Mouse (Mus musculus) Patski (cell line): ENCODE data around the gene Vps8. TPM values are rescaled to one million over a fixed set of nuclear protein-coding genes. Genes with fewer than 3 reads are reported as not detected.

Experiments used
- ATAC-seq: fragments of 100-300 bp; one replicate; pipeline ENCODE4 v1.8.0; 2021
- CTCF ChIA-PET: fragments of 350-600 bp; sonication (Branson Sonifier 250); formaldehyde crosslinking; loops from one replicate; lab custom pipeline; 2022; ENCODE audit warnings: inconsistent platforms; lab: Charles Lee
- POLR2A ChIA-PET: fragments of 350-600 bp; sonication (Branson Sonifier 250); formaldehyde crosslinking; loops from one replicate; lab custom pipeline; 2022; ENCODE audit warnings: antibody characterized with exemption, inconsistent platforms; lab: Charles Lee
- DNase-seq: peaks from one replicate; pipeline ENCODE4 v3.0.0-alpha.2; 2011; ENCODE audit warnings: low read depth, low spot score
- H3K27me3 ChIP-seq: fragments of 371-371 bp; one replicate; pipeline ENCODE4 v1.5.1; 2021
- CTCF ChIP-seq: fragments of 100-300 bp; IDR thresholded peaks from one replicate; pipeline ENCODE4 v1.5.1; 2021
- in situ Hi-C: fragments of 300-500 bp; cut with MboI; formaldehyde crosslinking; loops from 3 replicates; pipeline ENCODE4 v1.11.1; 2018; ENCODE audit warnings: low pct_unique_long_range_greater_than_20kb, mixed read lengths
- polyA plus RNA-seq: library from polyadenylated mRNA; unstranded; gene quantifications from one replicate; pipeline ENCODE4 v1.2.3, GENCODE M21; 2021

The Vps8 gene
- polyA plus RNA-seq, 1 experiment from 2014 or later = 18.9 TPM

DNA sequence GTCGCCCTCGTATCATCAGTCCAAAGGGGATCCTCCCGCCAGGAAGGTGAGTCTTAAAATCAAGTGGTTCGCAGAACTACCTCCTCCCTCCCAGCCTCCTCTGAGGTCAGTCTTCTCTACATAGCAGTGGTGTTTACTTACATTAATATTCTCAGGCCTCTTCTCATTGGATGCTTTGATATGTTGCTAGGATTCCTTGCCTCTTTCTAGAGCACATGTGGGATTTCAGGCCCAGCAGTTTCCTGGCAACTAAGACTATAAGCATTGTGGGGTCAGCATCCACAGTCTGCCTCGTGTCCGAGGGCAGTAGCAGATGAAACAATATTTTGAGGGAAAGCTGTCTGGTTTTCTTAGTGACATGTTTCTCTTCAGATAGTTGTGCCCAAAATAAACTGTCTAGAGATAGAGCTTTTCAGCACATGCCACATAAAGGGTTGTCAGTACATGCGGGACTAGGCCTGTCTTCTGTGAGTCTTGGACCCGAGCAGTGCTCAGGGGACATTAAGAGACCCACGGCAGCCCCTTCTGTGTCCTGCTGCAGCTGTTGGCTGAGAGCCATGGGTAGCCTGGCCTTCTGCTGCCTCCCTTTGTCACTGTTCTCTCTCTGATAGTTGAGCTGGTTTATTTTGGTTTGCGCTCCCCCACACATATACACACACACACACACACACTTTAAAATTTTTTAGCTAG, 185.4 kb downstream of the Vps8 start:
- in situ Hi-C loops = no loop called here
- no peak for ATAC-seq
- CTCF ChIA-PET = interaction anchor here (1.3 kb wide), 1 partner anchor 12 kb away, joined by 3 read pairs; no protein-coding TSS in a partner anchor

GRCm38 (mm10) chr16:21610473-21610872, 187.6 kb downstream of the Vps8 start:
- ChIA-PET CTCF (interaction anchor here (1.0 to 2.0 kb wide), 2 partner anchors 117 to 122 kb away, joined by 3 to 7 read pairs; no protein-coding TSS in a partner anchor), POLR2A (interaction anchor here (0.6 kb wide), 1 partner anchor 300 kb away, joined by 3 read pairs; no protein-coding TSS in a partner anchor)
- ATAC-seq = no peak
- no peak for DNase-seq
- TF ChIP-seq CTCF = no peak
- no peaks in the 10 kb centered on the region for H3K27me3 ChIP-seq
- in situ Hi-C loops = loop anchor here (10.0 kb wide), 1 partner anchor 114 kb away; no protein-coding TSS in a partner anchor

More for the DNA sequence above, 185.4 kb downstream of the Vps8 start:
- H3K27me3 ChIP-seq = no peaks in the 10 kb centered on the region
- POLR2A ChIA-PET = no interaction called here
- DNase-seq = no peak
- no peak for TF ChIP-seq CTCF

DNA sequence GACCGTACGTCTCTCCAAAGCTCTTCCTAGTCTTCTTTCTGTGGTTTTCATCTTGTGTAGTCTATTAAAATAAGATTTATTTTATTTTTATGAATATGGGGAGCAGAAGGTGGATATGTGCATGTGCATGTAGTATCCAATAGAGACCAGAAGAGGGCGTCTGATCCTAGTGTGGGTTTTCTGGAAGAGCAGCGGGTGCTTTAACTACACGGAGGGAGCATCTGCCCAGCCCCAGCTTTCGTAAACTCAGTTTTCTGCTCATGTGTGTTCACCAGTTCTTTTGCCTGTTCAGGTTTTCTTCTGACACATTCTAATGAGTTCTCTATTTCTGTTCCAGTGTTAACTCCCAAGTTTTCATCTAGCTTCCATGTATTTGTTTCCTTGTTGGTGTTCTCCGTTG, 192.9 kb downstream of the Vps8 start:
- in situ Hi-C loops = loop anchor here (10.0 kb wide), 1 partner anchor 109 kb away; no protein-coding TSS in a partner anchor
- ChIA-PET POLR2A (no interaction called here), CTCF (interaction anchor here (0.9 to 2.0 kb wide), 6 partner anchors 9 to 112 kb away, joined by 3 to 15 read pairs (median 4); no protein-coding TSS in a partner anchor)
- no peaks in the 10 kb centered on the region for H3K27me3 ChIP-seq
- no peak for ATAC-seq
- no peak for DNase-seq
- peak; percentile 75 for TF ChIP-seq CTCF

DNA sequence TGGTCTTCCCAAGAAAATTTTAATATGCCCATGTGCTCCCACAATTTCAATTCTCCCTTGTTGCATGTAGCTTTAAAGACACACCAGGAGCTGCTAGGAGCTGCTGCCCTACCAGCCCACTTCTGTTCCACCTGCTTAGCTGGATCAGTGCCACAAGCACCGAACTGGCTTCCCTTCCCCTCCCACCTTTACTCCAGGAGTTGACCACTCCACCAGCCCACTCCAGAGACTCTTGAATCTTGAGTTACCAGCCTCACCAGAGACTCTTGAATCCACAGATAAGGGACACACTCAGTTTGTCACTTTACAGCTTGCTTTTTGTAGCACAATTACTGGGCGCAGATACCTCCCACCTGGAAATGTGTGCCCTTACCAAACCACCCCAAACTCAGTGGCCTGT, 197.7 kb downstream of the Vps8 start:
- ChIA-PET CTCF (no interaction called here), POLR2A (no interaction called here)
- H3K27me3 ChIP-seq = no peaks in the 10 kb centered on the region
- ATAC-seq (no peak), DNase-seq (no peak)
- TF ChIP-seq CTCF = no peak
- in situ Hi-C loops = no loop called here

DNA sequence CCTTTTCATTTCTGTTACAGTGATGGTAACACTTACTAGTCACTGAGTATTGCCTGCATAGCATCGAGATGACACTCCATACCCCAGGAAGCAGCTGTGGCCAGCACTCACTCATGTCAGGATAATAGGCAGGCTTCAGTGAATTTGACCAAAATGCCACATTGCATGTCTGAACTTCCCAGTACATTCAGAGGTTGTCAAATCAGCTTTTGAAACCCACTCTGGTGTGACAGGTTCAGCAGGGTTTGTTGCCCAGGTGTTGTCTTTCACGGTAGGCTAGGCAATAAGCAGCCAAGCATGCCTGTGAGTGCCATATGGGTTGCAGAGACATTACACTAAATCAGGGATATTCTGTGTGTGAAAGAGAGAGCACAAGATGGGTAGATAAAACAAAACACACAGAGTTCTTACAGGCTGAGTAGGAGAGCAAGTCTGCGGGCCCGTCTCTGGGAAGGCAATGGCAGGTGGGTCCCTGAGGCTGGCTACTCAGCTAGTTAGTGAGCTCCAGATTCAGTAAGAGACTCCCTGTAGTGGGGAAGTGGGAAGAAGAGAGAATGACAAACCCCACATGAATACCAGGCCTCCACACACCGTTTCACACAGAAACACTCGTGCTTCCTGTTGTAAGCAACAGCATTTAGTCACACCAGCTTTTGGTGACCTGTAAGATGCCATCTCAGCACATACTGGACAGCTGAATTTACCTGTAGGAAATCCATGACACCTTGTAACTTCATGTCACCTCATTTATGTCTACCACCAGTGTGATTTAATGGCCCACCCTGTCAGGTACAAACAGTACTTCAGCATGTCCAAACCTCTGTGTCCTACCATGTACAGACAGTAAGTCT, 203.1 kb downstream of the Vps8 start:
- ChIA-PET CTCF (no interaction called here), POLR2A (interaction anchor here (0.7 kb wide), 1 partner anchor 75 kb away, joined by 3 read pairs; no protein-coding TSS in a partner anchor)
- ATAC-seq (peak; percentile 17), DNase-seq (peak; percentile 19)
- in situ Hi-C loops = no loop called here
- TF ChIP-seq CTCF = no peak
- H3K27me3 ChIP-seq = no peaks in the 10 kb centered on the region

- ATAC-seq = no peak
- no peak for DNase-seq
- no peak for TF ChIP-seq CTCF
- POLR2A ChIA-PET = no interaction called here
- in situ Hi-C loops = no loop called here
- CTCF ChIA-PET = no interaction called here
- H3K27me3 ChIP-seq = no peaks in the 10 kb centered on the region
Observed at GRCm38 (mm10) chr16:21627248-21627647, 204.3 kb downstream of the Vps8 start.

DNA sequence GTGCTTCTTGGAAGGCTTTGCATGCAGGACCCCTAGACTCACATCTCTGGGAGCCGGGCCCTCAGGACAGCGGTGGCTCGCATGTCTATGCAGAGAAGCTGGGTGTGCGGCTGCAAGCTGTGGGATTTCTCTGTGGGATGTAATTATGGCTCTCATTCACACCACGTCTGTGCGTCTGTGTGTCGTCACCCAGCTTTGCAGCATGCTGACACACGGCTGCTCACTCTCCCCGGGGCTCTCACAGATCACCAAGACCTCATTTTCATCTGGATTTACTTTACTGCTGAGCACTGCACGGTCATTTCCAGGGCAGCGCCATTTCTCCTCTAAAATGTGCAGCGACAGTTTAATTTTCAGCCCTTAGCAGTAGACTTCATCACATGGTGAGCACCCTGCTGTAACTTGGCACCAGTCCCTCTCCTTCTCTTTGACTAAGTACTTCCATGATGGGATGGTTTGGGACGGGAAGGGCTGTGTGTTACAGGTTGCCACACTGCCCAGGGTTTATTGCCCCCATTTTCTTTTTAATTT, 205.2 kb downstream of the Vps8 start:
- ATAC-seq (no peak), DNase-seq (no peak)
- ChIA-PET CTCF (no interaction called here), POLR2A (no interaction called here)
- H3K27me3 ChIP-seq = no peaks in the 10 kb centered on the region
- no peak for TF ChIP-seq CTCF
- in situ Hi-C loops = no loop called here

DNA sequence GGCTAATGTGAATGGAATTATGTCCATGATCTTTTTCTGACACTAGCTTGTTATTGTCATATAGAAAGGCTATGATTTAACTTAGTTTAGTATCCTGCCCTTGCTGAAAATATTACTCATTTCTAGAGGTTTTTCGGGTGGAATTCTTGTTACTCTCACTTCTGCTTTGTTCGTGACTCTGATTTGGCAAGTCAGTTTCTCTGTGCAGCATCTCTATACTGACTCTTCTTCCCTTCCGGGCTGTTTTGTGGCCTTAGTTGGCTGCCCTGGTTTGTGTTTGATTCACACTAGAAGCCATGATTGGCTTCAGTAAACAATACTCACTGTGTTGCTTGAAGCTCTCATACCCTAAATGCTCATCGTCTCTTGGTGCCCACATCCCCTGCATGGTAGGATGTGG, 207.7 kb downstream of the Vps8 start:
- no peak for TF ChIP-seq CTCF
- ChIA-PET CTCF (interaction anchor here (2.4 kb wide), 1 partner anchor 15 kb away, joined by 8 read pairs; no protein-coding TSS in a partner anchor), POLR2A (interaction anchor here (0.6 kb wide), 1 partner anchor 163 kb away, joined by 5 read pairs; no protein-coding TSS in a partner anchor)
- no peaks in the 10 kb centered on the region for H3K27me3 ChIP-seq
- in situ Hi-C loops = no loop called here
- ATAC-seq (no peak), DNase-seq (no peak)

GRCm38 (mm10) chr16:21631815-21632222, 208.9 kb downstream of the Vps8 start:
- TF ChIP-seq CTCF = no peak
- DNase-seq = no peak
- POLR2A ChIA-PET = no interaction called here
- in situ Hi-C loops = no loop called here
- CTCF ChIA-PET = interaction anchor here (2.4 kb wide), 1 partner anchor 16 kb away, joined by 8 read pairs; no protein-coding TSS in a partner anchor
- no peaks in the 10 kb centered on the region for H3K27me3 ChIP-seq
- ATAC-seq = no peak

DNA sequence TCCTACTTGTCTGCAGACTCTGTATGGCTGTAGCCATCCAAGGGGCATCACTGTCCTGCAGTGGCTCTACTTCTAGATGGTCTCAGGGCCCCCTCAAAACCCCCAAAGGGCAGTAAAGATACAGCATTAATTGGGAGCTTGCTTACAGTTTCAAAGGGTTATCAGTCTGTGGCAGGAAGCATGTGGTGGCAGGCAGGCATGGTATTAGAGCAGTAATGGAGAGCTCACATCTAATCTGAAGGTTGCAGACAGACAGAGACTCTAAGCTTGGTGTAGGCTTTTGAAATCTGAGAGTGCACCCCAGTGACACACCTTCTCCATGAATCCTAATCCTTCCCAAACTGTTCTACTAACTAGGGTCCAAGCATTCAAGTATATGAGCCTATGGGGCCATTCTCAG, 211.5 kb downstream of the Vps8 start:
- DNase-seq (no peak), ATAC-seq (no peak)
- POLR2A ChIA-PET = no interaction called here
- H3K27me3 ChIP-seq = no peaks in the 10 kb centered on the region
- in situ Hi-C loops = no loop called here
- TF ChIP-seq CTCF = no peak
- CTCF ChIA-PET = no interaction called here
